Mouse (Mus musculus): ENCODE data around the gene Mael. TPM values are rescaled to one million over a fixed set of nuclear protein-coding genes. Genes with fewer than 3 reads are reported as not detected.

Gene Mael
- polyA plus RNA-seq, 1 experiment from 2014 or later: 0.16 TPM

GRCm38 (mm10) chr1:166157712-166158111 lies 80.8 kb downstream of the Mael start:
- no peak overlapping the region for H3K9ac ChIP-seq (replicated peaks; ENCODE audit: low read depth, low read length)
- no peak overlapping the region for H3K27ac ChIP-seq (ENCODE audit: low read length)
- H3K4me1 ChIP-seq (ENCODE audit: control insufficient read depth, insufficient read depth, low read length): no peaks in the 10 kb centered on the region
- WGBS: 71% methylated on average over 12 of the region's 12 CpGs
- peaks cover 11% of the 10 kb centered on the region; the same call in 1 of the 2 replicates for H3K27me3 ChIP-seq (ENCODE audit: control insufficient read depth, insufficient read depth, low read length)
- H3K4me2 ChIP-seq (replicated peaks; ENCODE audit: low read depth, low read length): no peak overlapping the region
- no peaks in the 10 kb centered on the region for H3K36me3 ChIP-seq (ENCODE audit: control insufficient read depth, insufficient read depth, low read length)
- H3K4me3 ChIP-seq (ENCODE audit: low read depth, low read length): no peak overlapping the region
- H3K9me3 ChIP-seq (ENCODE audit: control insufficient read depth, low read depth, low read length): no peaks in the 10 kb centered on the region
- ATAC-seq (ENCODE audit: insufficient number of reproducible peaks, insufficient read depth, low FRiP score, low read depth): no peak

DNA sequence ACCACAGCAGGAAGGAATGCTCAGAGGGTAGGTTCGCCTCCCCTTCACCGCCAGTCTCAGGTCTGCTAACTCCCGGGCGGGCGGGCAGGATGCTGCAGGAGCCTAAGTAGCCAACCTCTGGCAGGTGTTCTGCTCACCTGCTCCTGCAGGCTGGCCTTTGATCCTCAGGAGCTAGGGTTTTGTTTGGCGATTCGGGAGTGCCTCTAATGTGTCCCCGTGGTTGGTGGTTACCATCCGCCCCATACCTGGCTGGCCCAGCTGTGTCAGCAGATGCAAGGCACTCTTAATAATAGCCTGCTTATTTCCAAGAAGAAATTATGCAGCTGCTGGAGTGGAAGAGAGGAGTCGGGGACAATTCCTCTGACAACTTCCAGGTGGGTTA lies 83.4 kb downstream of the Mael start:
- Histone ChIP-seq H3K27ac (ENCODE audit: low read length) (no peak overlapping the region), H3K4me1 (ENCODE audit: control insufficient read depth, insufficient read depth, low read length) (no peaks in the 10 kb centered on the region), H3K27me3 (ENCODE audit: control insufficient read depth, insufficient read depth, low read length) (peaks cover 10% of the 10 kb centered on the region; the same call in 1 of the 2 replicates), H3K9ac (replicated peaks; ENCODE audit: low read depth, low read length) (no peak overlapping the region), H3K9me3 (ENCODE audit: control insufficient read depth, low read depth, low read length) (no peaks in the 10 kb centered on the region), H3K4me3 (ENCODE audit: low read depth, low read length) (no peak overlapping the region), H3K36me3 (ENCODE audit: control insufficient read depth, insufficient read depth, low read length) (no peaks in the 10 kb centered on the region), H3K4me2 (replicated peaks; ENCODE audit: low read depth, low read length) (no peak overlapping the region)
- 29% methylated on average over 10 of the region's 10 CpGs for WGBS
- ATAC-seq (ENCODE audit: insufficient number of reproducible peaks, insufficient read depth, low FRiP score, low read depth): no peak

GRCm38 (mm10) chr1:166154162-166155112 lies 84.1 kb downstream of the Mael start:
- no peaks in the 10 kb centered on the region for H3K36me3 ChIP-seq (ENCODE audit: control insufficient read depth, insufficient read depth, low read length)
- H3K4me2 ChIP-seq (replicated peaks; ENCODE audit: low read depth, low read length): peak overlapping the region; percentile 43
- 10% methylated on average over 29 of the region's 29 CpGs for WGBS
- no peaks in the 10 kb centered on the region for H3K4me1 ChIP-seq (ENCODE audit: control insufficient read depth, insufficient read depth, low read length)
- H3K9me3 ChIP-seq (ENCODE audit: control insufficient read depth, low read depth, low read length): no peaks in the 10 kb centered on the region
- peak overlapping the region; percentile 16 for H3K4me3 ChIP-seq (ENCODE audit: low read depth, low read length)
- H3K9ac ChIP-seq (replicated peaks; ENCODE audit: low read depth, low read length): no peak overlapping the region
- no peak overlapping the region for H3K27ac ChIP-seq (ENCODE audit: low read length)
- peak; percentile 40 for ATAC-seq (ENCODE audit: insufficient number of reproducible peaks, insufficient read depth, low FRiP score, low read depth)
- 0 out of 2 replicates have a peak, but pooled peaks cover 7% of the 10 kb centered on the region for H3K27me3 ChIP-seq (ENCODE audit: control insufficient read depth, insufficient read depth, low read length)

GRCm38 (mm10) chr1:166153351-166154120 lies 85.0 kb downstream of the Mael start:
- Histone ChIP-seq H3K27me3 (ENCODE audit: control insufficient read depth, insufficient read depth, low read length) (0 out of 2 replicates have a peak, but pooled peaks cover 7% of the 10 kb centered on the region), H3K27ac (ENCODE audit: low read length) (no peak overlapping the region), H3K9ac (replicated peaks; ENCODE audit: low read depth, low read length) (no peak overlapping the region), H3K4me1 (ENCODE audit: control insufficient read depth, insufficient read depth, low read length) (no peaks in the 10 kb centered on the region), H3K36me3 (ENCODE audit: control insufficient read depth, insufficient read depth, low read length) (no peaks in the 10 kb centered on the region), H3K4me2 (replicated peaks; ENCODE audit: low read depth, low read length) (no peak overlapping the region), H3K4me3 (ENCODE audit: low read depth, low read length) (no peak overlapping the region), H3K9me3 (ENCODE audit: control insufficient read depth, low read depth, low read length) (no peaks in the 10 kb centered on the region)
- 8% methylated on average over 18 of the region's 18 CpGs for WGBS
- peak; percentile 40; the same call in 1 of the 2 replicates for ATAC-seq (ENCODE audit: insufficient number of reproducible peaks, insufficient read depth, low FRiP score, low read depth)

DNA sequence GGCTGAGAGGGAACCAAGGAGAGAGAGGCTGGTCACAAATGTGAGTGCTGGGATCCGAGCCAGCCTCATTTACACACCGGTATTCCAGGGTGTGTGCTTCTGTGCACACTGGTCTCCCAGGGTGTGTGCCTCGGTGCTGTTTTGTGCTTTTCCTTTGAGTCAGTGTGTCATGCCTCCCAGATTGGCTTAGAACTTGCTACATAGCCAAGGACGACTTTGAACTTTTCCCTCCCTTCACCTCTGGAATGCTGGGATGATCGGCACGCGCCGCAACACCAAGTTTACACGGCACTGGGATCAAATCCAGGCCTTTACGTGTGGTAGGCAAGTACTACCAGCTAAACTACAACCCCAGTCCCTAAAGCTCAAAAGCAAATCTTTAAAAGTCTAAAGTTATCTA lies 86.5 kb downstream of the Mael start:
- H3K9ac ChIP-seq (replicated peaks; ENCODE audit: low read depth, low read length): no peak overlapping the region
- ATAC-seq (ENCODE audit: insufficient number of reproducible peaks, insufficient read depth, low FRiP score, low read depth): no peak
- H3K4me3 ChIP-seq (ENCODE audit: low read depth, low read length): no peak overlapping the region
- no peaks in the 10 kb centered on the region for H3K9me3 ChIP-seq (ENCODE audit: control insufficient read depth, low read depth, low read length)
- WGBS: 87% methylated on average over 10 of the region's 10 CpGs
- H3K4me1 ChIP-seq (ENCODE audit: control insufficient read depth, insufficient read depth, low read length): no peaks in the 10 kb centered on the region
- H3K36me3 ChIP-seq (ENCODE audit: control insufficient read depth, insufficient read depth, low read length): no peaks in the 10 kb centered on the region
- H3K4me2 ChIP-seq (replicated peaks; ENCODE audit: low read depth, low read length): no peak overlapping the region
- 0 out of 2 replicates have a peak, but pooled peaks cover 7% of the 10 kb centered on the region for H3K27me3 ChIP-seq (ENCODE audit: control insufficient read depth, insufficient read depth, low read length)
- no peak overlapping the region for H3K27ac ChIP-seq (ENCODE audit: low read length)

- no peak overlapping the region for H3K4me2 ChIP-seq (replicated peaks; ENCODE audit: low read depth, low read length)
- no peak for ATAC-seq (ENCODE audit: insufficient number of reproducible peaks, insufficient read depth, low FRiP score, low read depth)
- no peaks in the 10 kb centered on the region for H3K36me3 ChIP-seq (ENCODE audit: control insufficient read depth, insufficient read depth, low read length)
- H3K4me1 ChIP-seq (ENCODE audit: control insufficient read depth, insufficient read depth, low read length): no peaks in the 10 kb centered on the region
- 0 out of 2 replicates have a peak, but pooled peaks cover 7% of the 10 kb centered on the region for H3K27me3 ChIP-seq (ENCODE audit: control insufficient read depth, insufficient read depth, low read length)
- 62% methylated on average over 11 of the region's 11 CpGs for WGBS
- no peak overlapping the region for H3K27ac ChIP-seq (ENCODE audit: low read length)
- H3K9ac ChIP-seq (replicated peaks; ENCODE audit: low read depth, low read length): no peak overlapping the region
- H3K9me3 ChIP-seq (ENCODE audit: control insufficient read depth, low read depth, low read length): no peaks in the 10 kb centered on the region
- no peak overlapping the region for H3K4me3 ChIP-seq (ENCODE audit: low read depth, low read length)
Measured at GRCm38 (mm10) chr1:166151341-166151740, 87.2 kb downstream of the Mael start.

Other genes with a start within 250 kb of the Mael start
- gene Pou2f1, start 236.1 kb downstream of the Mael start, polyA plus RNA-seq (2014; fragmentation: Nextera tagmentation; extraction: Ambion mirVana): 20.3 and 21.6 TPM in 2 replicates
- 1.9 and 2.7 TPM in 2 replicates for gene Dusp27, start 110.8 kb downstream of the Mael start, polyA plus RNA-seq (2014; fragmentation: Nextera tagmentation; extraction: Ambion mirVana)
- gene Gpa33, start 108.5 kb downstream of the Mael start, polyA plus RNA-seq (2014; fragmentation: Nextera tagmentation; extraction: Ambion mirVana): 5.5 and 6.0 TPM in 2 replicates
- gene Ildr2, start 15.4 kb upstream of the Mael start, polyA plus RNA-seq (2014; fragmentation: Nextera tagmentation; extraction: Ambion mirVana): 1.1 TPM in 2 replicates
- 50.1 and 56.0 TPM in 2 replicates for gene Tada1, start 140.3 kb upstream of the Mael start, polyA plus RNA-seq (2014; fragmentation: Nextera tagmentation; extraction: Ambion mirVana)
- 20.6 and 21.2 TPM in 2 replicates for gene Pogk, start 171.1 kb upstream of the Mael start, polyA plus RNA-seq (2014; fragmentation: Nextera tagmentation; extraction: Ambion mirVana)

Measured in stomach, embryonic 14.5 days (tissue).